Mouse (Mus musculus) forebrain, embryonic 12.5 days (tissue): ENCODE results near the gene Agap1. TPM values are rescaled to one million over a fixed set of nuclear protein-coding genes. Genes with fewer than 3 reads are reported as not detected.

Experiments
- ATAC-seq: fragments of 200-750 bp; cut with Nextera tagmentation; 2 replicates; pipeline ENCODE4 v1.8.0; 2017; ENCODE audit warnings: moderate TSS enrichment; ENCODE audit not compliant: low FRiP score
- H3K27ac ChIP-seq: fragments of 300-500 bp; sonication (generic); 2 replicates; pipeline ENCODE4 v1.5.1; 2016; ENCODE audit warnings: mild to moderate bottlenecking
- H3K27me3 ChIP-seq: fragments of 300-500 bp; sonication (generic); 2 replicates; pipeline ENCODE4 v1.6.1; 2016; ENCODE audit warnings: mild to moderate bottlenecking
- H3K36me3 ChIP-seq: fragments of 300-500 bp; sonication (generic); replicated peaks from 2 replicates; pipeline ENCODE4 v1.6.1; 2016; ENCODE audit warnings: mild to moderate bottlenecking
- H3K4me1 ChIP-seq: fragments of 300-500 bp; sonication (generic); 2 replicates; pipeline ENCODE4 v1.6.1; 2016
- H3K4me2 ChIP-seq: fragments of 300-500 bp; sonication (generic); 2 replicates; pipeline ENCODE4 v1.6.1; 2016; ENCODE audit warnings: mild to moderate bottlenecking, moderate library complexity
- H3K4me3 ChIP-seq: fragments of 300-500 bp; sonication (generic); replicated peaks from 2 replicates; pipeline ENCODE4 v1.5.1; 2016; ENCODE audit warnings: mild to moderate bottlenecking
- H3K9ac ChIP-seq: fragments of 300-500 bp; sonication (generic); 2 replicates; pipeline ENCODE4 v1.6.1; 2016; ENCODE audit warnings: mild to moderate bottlenecking
- H3K9me3 ChIP-seq: fragments of 300-500 bp; sonication (generic); 2 replicates; pipeline ENCODE4 v1.6.1; 2016
- WGBS: fragments of 180-500 bp; shearing (Covaris S2); methylation state at CpG from one replicate; pipeline ENCODE4 v1.1.7; 2016; 5-methylcytosine and 5-hydroxymethylcytosine counted together
- polyA plus RNA-seq: library from polyadenylated mRNA; unstranded; fragments of >200 nt; fragmentation: Nextera tagmentation; extraction: Ambion mirVana; gene quantifications from 2 replicates; pipeline ENCODE4 v1.2.1, GENCODE M21; 2016

Agap1 gene
- polyA plus RNA-seq, 1 experiment from 2014 or later = 49.9 TPM

- Histone ChIP-seq H3K9me3 (no peaks in the 10 kb centered on the region), H3K27ac (peak overlapping the region; percentile 8; the same call in 1 of the 2 replicates), H3K9ac (no peak overlapping the region), H3K4me3 (no peak overlapping the region), H3K36me3 (peaks cover 20% of the 10 kb centered on the region), H3K4me2 (no peak overlapping the region), H3K4me1 (peaks cover 22% of the 10 kb centered on the region), H3K27me3 (peaks cover 84% of the 10 kb centered on the region)
- 69% methylated on average over 9 of the region's 9 CpGs for WGBS
- no peak for ATAC-seq
Measured at GRCm38 (mm10) chr1:89724957-89725356, 270.4 kb downstream of the Agap1 start.

- Histone ChIP-seq H3K36me3 (peaks cover 25% of the 10 kb centered on the region), H3K4me2 (no peak overlapping the region), H3K9ac (no peak overlapping the region), H3K9me3 (no peaks in the 10 kb centered on the region), H3K4me1 (peaks cover 16% of the 10 kb centered on the region), H3K27me3 (peaks cover 89% of the 10 kb centered on the region), H3K27ac (no peak overlapping the region), H3K4me3 (no peak overlapping the region)
- ATAC-seq = no peak
- WGBS = 96% methylated on average over 6 of the region's 6 CpGs
Measured at GRCm38 (mm10) chr1:89728481-89728880, 273.9 kb downstream of the Agap1 start.

GRCm38 (mm10) chr1:89730589-89731195 lies 276.1 kb downstream of the Agap1 start:
- Histone ChIP-seq H3K4me1 (peaks cover 4% of the 10 kb centered on the region), H3K9ac (no peak overlapping the region), H3K27ac (no peak overlapping the region), H3K9me3 (no peaks in the 10 kb centered on the region), H3K4me3 (no peak overlapping the region), H3K36me3 (peaks cover 25% of the 10 kb centered on the region), H3K4me2 (no peak overlapping the region), H3K27me3 (peaks cover 95% of the 10 kb centered on the region)
- 91% methylated on average over 13 of the region's 13 CpGs for WGBS
- no peak for ATAC-seq

GRCm38 (mm10) chr1:89734368-89734767 lies 279.8 kb downstream of the Agap1 start:
- Histone ChIP-seq H3K36me3 (0 out of 2 replicates have a peak, but pooled peaks cover 5% of the 10 kb centered on the region), H3K4me1 (peaks cover 15% of the 10 kb centered on the region), H3K27me3 (peaks cover 91% of the 10 kb centered on the region), H3K4me2 (no peak overlapping the region), H3K9ac (no peak overlapping the region), H3K27ac (0 out of 2 replicates have a peak overlapping the region, but pooled peaks have one; percentile 2), H3K4me3 (no peak overlapping the region), H3K9me3 (no peaks in the 10 kb centered on the region)
- ATAC-seq = no peak
- 48% methylated on average over 9 of the region's 9 CpGs for WGBS

GRCm38 (mm10) chr1:89735146-89735545 lies 280.5 kb downstream of the Agap1 start:
- no peak overlapping the region for H3K4me3 ChIP-seq
- no peak overlapping the region for H3K27ac ChIP-seq
- 0 out of 2 replicates have a peak, but pooled peaks cover 5% of the 10 kb centered on the region for H3K36me3 ChIP-seq
- no peak overlapping the region for H3K9ac ChIP-seq
- no peak overlapping the region for H3K4me2 ChIP-seq
- H3K4me1 ChIP-seq = peaks cover 22% of the 10 kb centered on the region
- WGBS = 88% methylated on average over 6 of the region's 6 CpGs
- ATAC-seq = no peak
- H3K27me3 ChIP-seq = peaks cover 87% of the 10 kb centered on the region
- no peaks in the 10 kb centered on the region for H3K9me3 ChIP-seq

- no peak overlapping the region for H3K27ac ChIP-seq
- no peak overlapping the region for H3K9ac ChIP-seq
- peaks cover 87% of the 10 kb centered on the region for H3K27me3 ChIP-seq
- H3K4me2 ChIP-seq = no peak overlapping the region
- WGBS = 92% methylated on average over 6 of the region's 6 CpGs
- no peak for ATAC-seq
- no peaks in the 10 kb centered on the region for H3K9me3 ChIP-seq
- no peak overlapping the region for H3K4me3 ChIP-seq
- H3K36me3 ChIP-seq = no peaks in the 10 kb centered on the region
- H3K4me1 ChIP-seq = peaks cover 28% of the 10 kb centered on the region
Measured at GRCm38 (mm10) chr1:89736021-89736420, 281.4 kb downstream of the Agap1 start.

GRCm38 (mm10) chr1:89739067-89739774 lies 284.6 kb downstream of the Agap1 start:
- WGBS = 19% methylated on average over 17 of the region's 17 CpGs

GRCm38 (mm10) chr1:89739775-89740099 lies 285.1 kb downstream of the Agap1 start:
- 10% methylated on average over 3 of the region's 3 CpGs for WGBS
- Histone ChIP-seq H3K9ac (no peak overlapping the region), H3K9me3 (no peaks in the 10 kb centered on the region), H3K36me3 (peaks cover 14% of the 10 kb centered on the region), H3K4me3 (no peak overlapping the region), H3K27ac (peak overlapping the region; percentile 46; the same call in 1 of the 2 replicates), H3K4me1 (peaks cover 29% of the 10 kb centered on the region), H3K4me2 (peak overlapping the region; percentile 25; the same call in 1 of the 2 replicates), H3K27me3 (peaks cover 87% of the 10 kb centered on the region)
- peak; percentile 25; the same call in 1 of the 2 replicates for ATAC-seq

More at GRCm38 (mm10) chr1:89739067-89739774, 284.6 kb downstream of the Agap1 start:
- H3K36me3 ChIP-seq = peaks cover 10% of the 10 kb centered on the region
- H3K4me1 ChIP-seq = peaks cover 34% of the 10 kb centered on the region
- no peak overlapping the region for H3K4me3 ChIP-seq
- no peaks in the 10 kb centered on the region for H3K9me3 ChIP-seq
- H3K4me2 ChIP-seq = no peak overlapping the region; the same call in 1 of the 2 replicates
- peak; percentile 91 for ATAC-seq
- peak overlapping the region; percentile 38; the same call in 1 of the 2 replicates for H3K27ac ChIP-seq
- H3K9ac ChIP-seq = no peak overlapping the region
- peaks cover 87% of the 10 kb centered on the region for H3K27me3 ChIP-seq

- no peak for ATAC-seq
- WGBS = 82% methylated on average over 3 of the region's 3 CpGs
- Histone ChIP-seq H3K4me2 (no peak overlapping the region), H3K9me3 (no peaks in the 10 kb centered on the region), H3K4me3 (no peak overlapping the region), H3K9ac (no peak overlapping the region), H3K27me3 (peaks cover 86% of the 10 kb centered on the region), H3K36me3 (peaks cover 22% of the 10 kb centered on the region), H3K27ac (no peak overlapping the region), H3K4me1 (peaks cover 29% of the 10 kb centered on the region)
Measured at GRCm38 (mm10) chr1:89742359-89742758, 287.8 kb downstream of the Agap1 start.

GRCm38 (mm10) chr1:89746171-89746570 lies 291.6 kb downstream of the Agap1 start:
- Histone ChIP-seq H3K27ac (no peak overlapping the region), H3K36me3 (peaks cover 22% of the 10 kb centered on the region), H3K27me3 (peaks cover 89% of the 10 kb centered on the region), H3K9me3 (no peaks in the 10 kb centered on the region), H3K4me3 (no peak overlapping the region), H3K9ac (no peak overlapping the region), H3K4me1 (peaks cover 20% of the 10 kb centered on the region), H3K4me2 (no peak overlapping the region)
- 68% methylated on average over 3 of the region's 3 CpGs for WGBS
- ATAC-seq = no peak

GRCm38 (mm10) chr1:89749666-89750065 lies 295.1 kb downstream of the Agap1 start:
- peaks cover 9% of the 10 kb centered on the region; the same call in 1 of the 2 replicates for H3K36me3 ChIP-seq
- H3K27me3 ChIP-seq = peaks cover 83% of the 10 kb centered on the region
- H3K4me1 ChIP-seq = peaks cover 25% of the 10 kb centered on the region
- no peak overlapping the region for H3K9ac ChIP-seq
- H3K4me3 ChIP-seq = no peak overlapping the region
- no peak for ATAC-seq
- no peak overlapping the region for H3K4me2 ChIP-seq
- peak overlapping the region; percentile 70 for H3K27ac ChIP-seq
- H3K9me3 ChIP-seq = no peaks in the 10 kb centered on the region

- peak overlapping the region; percentile 70 for H3K27ac ChIP-seq
- no peaks in the 10 kb centered on the region for H3K9me3 ChIP-seq
- H3K9ac ChIP-seq = no peak overlapping the region
- 2% methylated on average over 9 of the region's 9 CpGs for WGBS
- H3K4me2 ChIP-seq = peak overlapping the region; percentile 41
- ATAC-seq = peak; percentile 78
- H3K27me3 ChIP-seq = peaks cover 83% of the 10 kb centered on the region
- H3K36me3 ChIP-seq = peaks cover 1% of the 10 kb centered on the region; the same call in 1 of the 2 replicates
- H3K4me3 ChIP-seq = no peak overlapping the region
- H3K4me1 ChIP-seq = peaks cover 29% of the 10 kb centered on the region
Measured at GRCm38 (mm10) chr1:89750495-89750894, 295.9 kb downstream of the Agap1 start.
